Mouse (Mus musculus) embryo, embryonic 11 days (tissue): ENCODE data around the gene Pik3ca.
A peak's percentile ranks its signal among the peaks of the same experiment; 100 is the strongest.

Source experiments
- DNase-seq: peaks from one replicate; pipeline ENCODE4 v3.0.0-alpha.2; 2015

Gene Pik3ca

GRCm38 (mm10) chr3:32397461-32398174, at the start of gene Pik3ca:
Pik3ca (plus strand) TSS chr3:32397671.
- peak; percentile 72 for DNase-seq

GRCm38 (mm10) chr3:32347881-32348280, 49.6 kb upstream of the Pik3ca start:
- DNase-seq: no peak

- DNase-seq: no peak
Observed at GRCm38 (mm10) chr3:32361221-32361620, 36.2 kb upstream of the Pik3ca start.

GRCm38 (mm10) chr3:32364195-32364594, 33.3 kb upstream of the Pik3ca start:
- DNase-seq: peak; percentile 19

GRCm38 (mm10) chr3:32364841-32365545, 32.5 kb upstream of the Pik3ca start:
- DNase-seq: peak; percentile 74

- DNase-seq: peak; percentile 85
Observed at GRCm38 (mm10) chr3:32365546-32366245, 31.8 kb upstream of the Pik3ca start, which contains the start of gene Zmat3. Zmat3 (minus strand) TSS chr3:32366014.

GRCm38 (mm10) chr3:32366246-32366734, 31.2 kb upstream of the Pik3ca start:
- peak; percentile 10 for DNase-seq

- peak; percentile 4 for DNase-seq
Observed at GRCm38 (mm10) chr3:32367516-32367915, 30.0 kb upstream of the Pik3ca start.

- no peak for DNase-seq
Observed at GRCm38 (mm10) chr3:32371957-32372356, 25.5 kb upstream of the Pik3ca start.

- no peak for DNase-seq
Observed at GRCm38 (mm10) chr3:32372470-32372869, 25.0 kb upstream of the Pik3ca start.

- no peak for DNase-seq
Observed at GRCm38 (mm10) chr3:32373236-32373635, 24.2 kb upstream of the Pik3ca start.

GRCm38 (mm10) chr3:32379891-32380290, 17.6 kb upstream of the Pik3ca start:
- DNase-seq: peak; percentile 20

- no peak for DNase-seq
Observed at GRCm38 (mm10) chr3:32381556-32381955, 15.9 kb upstream of the Pik3ca start.

- no peak for DNase-seq
Observed at GRCm38 (mm10) chr3:32392841-32393240, 4.6 kb upstream of the Pik3ca start.

GRCm38 (mm10) chr3:32393986-32394385, 3.5 kb upstream of the Pik3ca start:
- DNase-seq: no peak

GRCm38 (mm10) chr3:32395771-32396551, 1.5 kb upstream of the Pik3ca start:
- peak; percentile 37 for DNase-seq

- DNase-seq: peak; percentile 98
Observed at GRCm38 (mm10) chr3:32396794-32397460, 544 bp upstream of the Pik3ca start.

- DNase-seq: no peak
Observed at GRCm38 (mm10) chr3:32398175-32398538, 686 bp downstream of the Pik3ca start.

- no peak for DNase-seq
Observed at GRCm38 (mm10) chr3:32398623-32399022, 1.2 kb downstream of the Pik3ca start.

- no peak for DNase-seq
Observed at GRCm38 (mm10) chr3:32399381-32399780, 1.9 kb downstream of the Pik3ca start.

- DNase-seq: peak; percentile 20
Observed at GRCm38 (mm10) chr3:32399931-32400330, 2.5 kb downstream of the Pik3ca start.

GRCm38 (mm10) chr3:32401591-32401990, 4.1 kb downstream of the Pik3ca start:
- no peak for DNase-seq
